Mouse (Mus musculus): ENCODE measurements around the gene Larp1. TPM values are rescaled to one million over a fixed set of nuclear protein-coding genes. Genes with fewer than 3 reads are reported as not detected.
"Not testable (repeated sequence)": the region's sequence is repeated elsewhere in the genome, so short reads cannot be mapped to it uniquely, and the experiment has no call there.

Gene Larp1
- polyA plus RNA-seq, 1 experiment from 2014 or later: 21.8 TPM

DNA sequence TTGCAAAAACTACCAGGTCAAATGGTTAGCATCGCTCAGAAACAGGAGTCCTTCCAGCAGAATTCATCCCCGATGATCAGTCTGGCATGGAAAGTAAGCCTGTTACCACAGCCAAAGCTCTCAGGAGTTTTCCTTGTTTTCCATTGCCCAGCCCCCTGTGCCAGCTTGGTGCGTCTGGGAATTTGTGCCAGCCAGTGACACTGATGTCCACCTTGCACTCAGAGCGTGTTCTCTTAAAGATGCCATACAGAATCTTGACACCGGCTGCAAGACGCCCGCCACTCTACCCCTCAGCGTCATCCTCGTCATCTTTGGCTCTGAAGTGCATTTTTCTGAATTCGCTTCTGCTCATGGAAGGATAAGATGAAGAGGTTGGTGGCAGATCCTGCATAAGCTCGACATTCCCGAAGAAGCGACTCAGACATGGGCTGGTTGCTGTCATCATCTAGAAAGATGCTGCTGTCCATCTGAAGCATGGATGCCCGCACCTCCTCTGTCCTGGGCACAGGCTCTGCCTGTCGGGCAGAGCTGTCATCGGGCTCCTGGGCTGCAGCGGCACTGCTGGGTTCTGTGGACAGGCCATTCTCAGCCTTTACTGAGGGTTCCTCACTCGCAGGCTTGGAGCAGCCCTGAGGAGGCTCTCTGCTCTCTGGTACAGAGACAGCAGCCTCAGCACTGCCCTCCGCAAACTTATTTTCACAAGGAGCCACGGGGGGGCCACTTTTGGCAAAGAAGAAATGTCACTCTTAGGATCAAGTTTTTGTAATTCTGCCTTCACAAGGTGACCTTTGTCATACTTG, 88.2 kb downstream of the Larp1 start:
- Histone ChIP-seq H3K4me3 (peak overlapping the region; percentile 64), H3K4me1 (peaks cover 20% of the 10 kb centered on the region), H3K36me3 (no peaks in the 10 kb centered on the region), H3K27ac (no peak overlapping the region), H3K9me3 (no peaks in the 10 kb centered on the region), H3K27me3 (ENCODE audit: insufficient read depth, poor library complexity, severe bottlenecking) (peaks cover 23% of the 10 kb centered on the region)
- DNase-seq (ENCODE audit: low spot score): no peak
- 45% methylated on average over 20 of the region's 20 CpGs for WGBS

DNA sequence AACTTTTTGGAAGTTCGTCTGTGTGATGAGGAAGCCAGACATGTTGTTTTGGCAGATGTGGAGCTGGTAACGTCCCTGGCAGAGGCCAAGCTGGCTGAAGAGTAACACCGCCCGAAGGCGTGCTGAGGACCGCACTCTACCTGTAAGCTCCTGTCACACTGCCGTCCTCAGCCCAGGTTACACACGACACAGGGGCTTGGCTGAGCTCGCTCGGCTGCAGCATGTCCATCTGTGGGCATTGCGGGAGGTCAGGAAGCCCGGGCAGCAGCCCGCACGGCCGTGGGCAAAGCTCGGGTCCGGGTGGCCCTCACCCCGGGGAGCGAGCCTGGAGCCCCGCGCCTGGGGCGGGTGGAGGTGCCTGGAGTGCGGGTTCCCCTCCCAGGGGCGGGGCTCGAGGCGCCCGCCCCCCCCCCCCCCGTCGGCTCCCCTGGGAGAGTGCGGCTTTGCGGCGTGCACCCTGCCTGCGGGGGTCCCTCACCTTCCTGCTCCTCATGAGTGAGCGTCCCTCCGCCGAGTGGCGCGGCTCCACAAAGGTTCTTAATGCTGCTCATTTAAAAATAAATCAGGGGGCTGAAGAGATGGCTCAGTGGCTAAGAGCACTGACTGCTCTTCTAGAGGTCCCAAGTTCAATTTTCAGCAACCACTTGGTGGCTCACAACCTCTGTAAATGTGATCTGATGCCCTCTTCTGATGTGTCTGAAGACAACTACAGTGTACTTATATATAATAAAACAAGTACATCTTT, 88.9 kb downstream of the Larp1 start:
- 2% methylated on average over 35 of the region's 38 CpGs for WGBS

DNA sequence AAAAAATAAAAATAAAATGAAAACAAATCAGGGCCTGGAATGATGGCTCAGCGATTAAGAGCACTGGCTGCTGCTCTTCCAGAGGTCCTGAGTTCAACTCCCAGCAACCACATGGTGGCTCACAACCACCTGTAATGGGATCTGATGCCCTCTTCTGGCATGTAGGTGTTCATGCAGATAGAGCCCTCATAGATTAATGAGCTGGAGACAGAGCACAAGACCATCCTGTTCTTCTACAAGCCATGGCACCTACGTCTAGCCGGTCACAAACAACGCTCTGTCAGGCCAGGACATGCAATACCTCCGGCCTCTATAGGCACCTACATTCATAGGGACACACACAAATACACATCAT, 89.5 kb downstream of the Larp1 start:
- H3K27me3 ChIP-seq (ENCODE audit: insufficient read depth, poor library complexity, severe bottlenecking): peaks cover 23% of the 10 kb centered on the region
- DNase-seq (ENCODE audit: low spot score); H3K9me3 ChIP-seq; H3K36me3 ChIP-seq; H3K27ac ChIP-seq: not testable (repeated sequence)
- 57% methylated on average over 5 of the region's 5 CpGs for WGBS
- peaks cover 19% of the 10 kb centered on the region for H3K4me1 ChIP-seq
- peak overlapping the region; percentile 64 for H3K4me3 ChIP-seq

More for the DNA sequence above, 88.9 kb downstream of the Larp1 start:
- Histone ChIP-seq H3K4me1 (peaks cover 18% of the 10 kb centered on the region), H3K9me3 (no peaks in the 10 kb centered on the region), H3K4me3 (peak overlapping the region; percentile 64), H3K27ac (peak overlapping the region; percentile 69; the same call in 1 of the 2 replicates), H3K27me3 (ENCODE audit: insufficient read depth, poor library complexity, severe bottlenecking) (peaks cover 23% of the 10 kb centered on the region), H3K36me3 (no peaks in the 10 kb centered on the region)
- DNase-seq (ENCODE audit: low spot score): no peak

DNA sequence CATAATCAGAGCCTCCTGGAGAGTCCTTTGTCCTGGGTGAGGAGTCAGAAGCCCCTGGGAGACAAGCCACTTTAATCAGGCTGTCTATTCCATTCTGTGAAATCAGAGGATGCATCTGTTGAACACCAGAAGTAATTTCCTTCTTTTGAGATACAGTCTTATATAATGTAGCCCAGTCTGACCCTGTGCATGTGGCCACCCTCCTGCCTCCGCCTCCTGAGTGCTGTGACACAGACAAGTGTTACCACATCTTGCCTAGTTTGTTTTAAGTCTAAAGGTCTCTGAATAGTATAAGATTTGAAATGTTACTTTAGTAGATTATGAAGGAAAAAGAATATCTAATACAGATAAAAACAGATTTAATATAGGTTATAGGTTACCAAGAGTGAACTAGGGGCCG, 91.1 kb downstream of the Larp1 start:
- H3K27ac ChIP-seq: no peak overlapping the region
- no peaks in the 10 kb centered on the region for H3K9me3 ChIP-seq
- no peaks in the 10 kb centered on the region for H3K36me3 ChIP-seq
- WGBS: 88% methylated on average over 2 of the region's 2 CpGs
- H3K4me1 ChIP-seq: peaks cover 19% of the 10 kb centered on the region
- no peak overlapping the region for H3K4me3 ChIP-seq
- peaks cover 23% of the 10 kb centered on the region for H3K27me3 ChIP-seq (ENCODE audit: insufficient read depth, poor library complexity, severe bottlenecking)
- no peak for DNase-seq (ENCODE audit: low spot score)

DNA sequence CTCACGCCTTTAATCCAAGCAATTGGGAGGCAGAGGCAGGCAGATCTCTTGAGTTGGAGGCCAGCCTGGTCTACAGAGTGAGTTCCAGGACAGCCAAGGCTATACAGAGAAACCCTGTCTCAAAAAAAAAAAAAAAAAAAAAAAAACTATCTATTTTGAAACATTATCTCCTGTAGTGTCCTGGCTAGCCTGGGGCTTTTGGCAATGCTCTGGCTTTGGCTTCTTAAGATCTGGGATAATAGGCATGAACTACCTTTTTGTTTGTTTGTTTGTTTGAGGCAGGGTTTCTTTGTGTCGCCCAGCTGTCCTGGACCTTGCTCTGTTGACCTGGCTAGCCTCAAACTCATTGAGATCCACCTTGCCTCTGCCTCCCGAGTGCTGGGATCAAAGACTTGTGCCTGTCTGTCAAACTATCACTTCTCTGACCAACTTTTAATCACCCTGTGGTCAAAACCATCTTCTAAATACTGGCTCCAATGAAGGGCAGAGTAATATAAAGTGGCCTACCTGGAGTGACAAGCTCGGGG, 92.4 kb downstream of the Larp1 start:
- Histone ChIP-seq H3K27ac (no peak overlapping the region), H3K4me1 (peaks cover 22% of the 10 kb centered on the region), H3K36me3 (no peaks in the 10 kb centered on the region), H3K27me3 (ENCODE audit: insufficient read depth, poor library complexity, severe bottlenecking) (peaks cover 23% of the 10 kb centered on the region), H3K4me3 (no peak overlapping the region), H3K9me3 (no peaks in the 10 kb centered on the region)
- DNase-seq (ENCODE audit: low spot score): no peak
- 81% methylated on average over 4 of the region's 4 CpGs for WGBS

DNA sequence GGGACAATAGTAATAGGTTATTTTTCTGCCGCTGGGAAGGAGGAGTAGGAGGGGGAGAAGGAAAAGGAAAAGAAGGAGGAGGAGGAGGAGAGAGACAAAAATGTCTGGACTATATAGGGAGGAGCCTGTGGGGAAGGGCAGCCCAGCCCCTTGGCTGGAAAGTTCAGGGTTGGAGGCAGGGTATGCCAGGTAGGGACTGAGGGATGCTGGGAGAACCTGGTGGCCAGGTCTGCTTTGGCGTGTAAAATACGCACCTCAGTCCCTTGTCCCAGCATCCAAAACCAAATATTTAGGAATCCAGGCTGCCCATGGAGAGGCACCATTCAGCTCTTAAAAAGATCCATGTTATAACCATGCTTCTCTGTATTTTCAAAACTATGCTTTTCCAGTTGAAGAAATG, 93.3 kb downstream of the Larp1 start:
- DNase-seq (ENCODE audit: low spot score): no peak
- Histone ChIP-seq H3K27me3 (ENCODE audit: insufficient read depth, poor library complexity, severe bottlenecking) (peaks cover 17% of the 10 kb centered on the region), H3K9me3 (no peaks in the 10 kb centered on the region), H3K27ac (no peak overlapping the region), H3K36me3 (no peaks in the 10 kb centered on the region), H3K4me1 (peaks cover 22% of the 10 kb centered on the region), H3K4me3 (no peak overlapping the region)
- WGBS: 91% methylated on average over 3 of the region's 3 CpGs

DNA sequence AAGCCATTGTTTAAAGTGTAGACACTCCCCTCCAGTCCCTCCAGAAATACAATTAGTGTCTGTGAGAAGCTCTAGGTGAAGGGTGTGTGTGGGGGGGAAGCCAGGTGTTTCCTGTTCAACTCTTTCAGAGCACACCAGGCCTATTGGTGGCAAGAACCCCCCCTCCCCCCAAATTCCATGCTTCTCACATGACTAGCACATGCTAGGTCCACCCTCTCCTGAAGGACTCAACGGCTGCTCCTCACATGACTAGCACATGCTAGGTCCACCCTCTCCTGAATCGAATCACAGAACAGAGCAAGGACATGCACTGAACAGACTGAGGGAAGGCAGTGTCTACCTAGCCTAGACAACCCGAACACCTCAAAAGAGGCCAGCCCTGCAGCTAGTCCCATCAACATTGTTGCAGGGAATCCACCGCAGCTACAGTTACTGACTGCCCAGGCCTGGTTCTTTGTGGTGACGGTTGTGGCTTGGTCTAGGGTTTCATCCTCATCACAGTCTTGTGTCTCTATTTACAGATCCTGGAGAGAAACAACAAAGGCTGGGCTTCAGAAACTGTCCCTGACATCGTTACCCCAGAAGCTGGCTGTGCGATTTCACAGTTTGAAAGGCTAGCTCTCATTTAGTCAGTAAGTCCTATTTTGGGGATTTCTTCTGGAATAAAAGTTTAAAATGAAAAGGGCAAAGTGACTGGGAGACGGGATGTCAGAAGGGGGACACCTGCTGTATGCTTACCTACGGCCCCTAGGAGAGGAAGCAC, 93.9 kb downstream of the Larp1 start:
- Histone ChIP-seq H3K36me3 (no peaks in the 10 kb centered on the region), H3K27me3 (ENCODE audit: insufficient read depth, poor library complexity, severe bottlenecking) (peaks cover 12% of the 10 kb centered on the region), H3K4me1 (peaks cover 18% of the 10 kb centered on the region), H3K27ac (peak overlapping the region; percentile 96), H3K9me3 (no peaks in the 10 kb centered on the region), H3K4me3 (peak overlapping the region; percentile 88)
- 86% methylated on average over 9 of the region's 9 CpGs for WGBS
- no peak for DNase-seq (ENCODE audit: low spot score)

DNA sequence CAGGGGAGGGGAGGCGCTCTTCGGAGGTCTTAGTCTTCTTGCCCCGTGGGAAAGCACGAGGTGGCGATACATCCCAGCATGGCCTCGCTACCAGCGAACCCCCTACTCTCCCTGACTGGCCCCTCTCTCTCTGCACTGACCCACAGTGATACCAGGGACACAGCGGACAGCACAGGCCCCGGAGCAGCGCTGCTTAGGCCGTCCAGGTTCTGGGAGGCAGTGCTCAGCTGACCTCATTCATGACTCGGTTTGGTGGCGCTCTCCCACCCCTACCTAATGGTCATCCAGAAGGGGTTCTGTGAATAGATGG, 94.4 kb downstream of the Larp1 start:
- Histone ChIP-seq H3K4me1 (peaks cover 15% of the 10 kb centered on the region), H3K9me3 (no peaks in the 10 kb centered on the region), H3K36me3 (no peaks in the 10 kb centered on the region; the same call in 1 of the 2 replicates), H3K4me3 (peak overlapping the region; percentile 88), H3K27ac (peak overlapping the region; percentile 96), H3K27me3 (ENCODE audit: insufficient read depth, poor library complexity, severe bottlenecking) (peaks cover 10% of the 10 kb centered on the region)
- peak; percentile 79 for DNase-seq (ENCODE audit: low spot score)
- WGBS: 57% methylated on average over 13 of the region's 13 CpGs

DNA sequence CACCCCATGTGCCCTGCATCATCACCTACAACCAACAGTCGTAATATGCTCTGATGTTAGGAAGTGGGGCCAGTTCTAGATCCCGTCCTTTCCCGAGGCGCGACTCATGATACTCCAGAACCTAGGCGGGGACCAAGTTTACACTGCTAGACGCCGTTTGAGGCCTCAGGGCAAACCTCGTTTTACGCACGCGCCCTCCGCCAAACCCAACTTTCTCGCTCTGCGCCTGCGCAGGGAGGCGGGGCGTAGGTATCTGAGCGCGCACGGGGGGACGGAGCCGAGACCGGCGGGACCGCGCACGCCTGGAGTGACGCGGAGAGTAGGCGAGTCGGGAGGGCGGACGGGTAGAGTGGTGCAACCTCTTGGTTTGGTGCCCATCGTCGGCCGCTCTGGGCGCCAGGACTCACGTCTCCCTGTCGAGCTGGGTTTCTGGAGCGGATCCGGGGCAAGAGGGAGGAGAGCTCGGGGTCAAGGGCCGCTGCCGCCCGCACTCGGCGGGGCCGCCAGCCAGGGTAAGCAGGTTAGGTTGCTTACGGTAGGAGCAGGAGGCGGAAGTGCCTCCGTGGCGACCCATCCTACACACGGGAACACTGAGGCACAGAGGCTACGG, 94.9 kb downstream of the Larp1 start, which contains the start of gene Cnot8:
TSS of gene Cnot8 (plus strand) at position 457 of the 610 bp plus-strand sequence.
- Histone ChIP-seq H3K4me1 (peaks cover 15% of the 10 kb centered on the region), H3K4me3 (peak within 1 kb of the TSS; percentile 88), H3K27ac (peak within 1 kb of the TSS; percentile 96), H3K36me3 (no peaks in the 10 kb centered on the region; the same call in 1 of the 2 replicates), H3K27me3 (ENCODE audit: insufficient read depth, poor library complexity, severe bottlenecking) (peaks cover 5% of the 10 kb centered on the region), H3K9me3 (no peaks in the 10 kb centered on the region)
- WGBS: under 1% methylated on average over 55 of the region's 55 CpGs
- DNase-seq (ENCODE audit: low spot score): peak; percentile 99

DNA sequence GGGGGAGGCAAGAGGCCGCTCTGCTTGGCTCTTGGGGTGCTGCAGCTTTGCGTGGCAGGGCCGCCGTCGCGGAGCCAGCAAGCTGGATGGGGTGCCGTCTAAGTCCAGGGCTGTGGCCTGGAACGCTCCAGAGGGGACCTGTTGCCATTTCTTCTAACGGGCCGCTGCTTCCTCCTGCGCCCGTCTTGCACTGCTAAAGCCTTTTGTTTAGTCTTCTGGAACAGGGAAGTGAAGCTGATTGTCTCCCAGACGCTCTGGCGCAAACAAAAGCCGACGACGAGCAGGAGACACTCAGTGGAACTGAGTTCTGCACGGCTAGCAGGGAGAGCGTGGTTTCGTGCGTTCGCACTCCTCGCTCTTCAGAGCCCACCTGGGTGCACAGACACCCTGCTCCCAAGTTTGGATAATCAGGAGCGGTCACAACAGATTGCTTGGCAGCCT, 95.5 kb downstream of the Larp1 start:
- Histone ChIP-seq H3K4me1 (peaks cover 15% of the 10 kb centered on the region), H3K9me3 (no peaks in the 10 kb centered on the region), H3K36me3 (peaks cover under 1% of the 10 kb centered on the region), H3K4me3 (peak overlapping the region; percentile 88), H3K27ac (peak overlapping the region; percentile 96), H3K27me3 (ENCODE audit: insufficient read depth, poor library complexity, severe bottlenecking) (no peaks in the 10 kb centered on the region)
- DNase-seq (ENCODE audit: low spot score): peak; percentile 79
- WGBS: under 1% methylated on average over 24 of the region's 24 CpGs

DNA sequence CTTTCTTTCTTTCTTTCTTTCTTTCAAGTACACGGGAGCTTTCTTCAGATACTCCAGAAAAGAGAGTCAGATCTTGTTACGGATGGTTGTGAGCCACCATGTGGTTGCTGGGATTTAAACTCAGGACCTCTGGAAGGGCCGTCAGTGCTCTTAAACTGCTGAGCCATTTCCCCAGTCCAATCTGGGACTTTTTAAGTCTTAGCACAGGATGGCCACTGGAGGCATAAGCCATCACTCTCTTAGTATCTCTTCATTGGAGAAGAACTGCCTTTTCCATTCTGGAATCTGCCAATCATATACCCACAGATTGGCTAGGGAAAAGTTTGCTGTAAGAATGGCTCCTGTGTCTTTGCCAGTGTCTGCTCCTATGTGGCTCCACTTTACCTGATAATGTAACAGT, 98.1 kb downstream of the Larp1 start:
- whole genome bisulfite sequencing: 65% methylated on average over 3 of the region's 3 CpGs
- Histone ChIP-seq H3K4me3 (no peak overlapping the region), H3K27me3 (ENCODE audit: insufficient read depth, poor library complexity, severe bottlenecking) (no peaks in the 10 kb centered on the region), H3K27ac (no peak overlapping the region), H3K36me3 (peaks cover 27% of the 10 kb centered on the region), H3K9me3 (no peaks in the 10 kb centered on the region), H3K4me1 (peaks cover 15% of the 10 kb centered on the region)
- DNase-seq (ENCODE audit: low spot score): no peak

DNA sequence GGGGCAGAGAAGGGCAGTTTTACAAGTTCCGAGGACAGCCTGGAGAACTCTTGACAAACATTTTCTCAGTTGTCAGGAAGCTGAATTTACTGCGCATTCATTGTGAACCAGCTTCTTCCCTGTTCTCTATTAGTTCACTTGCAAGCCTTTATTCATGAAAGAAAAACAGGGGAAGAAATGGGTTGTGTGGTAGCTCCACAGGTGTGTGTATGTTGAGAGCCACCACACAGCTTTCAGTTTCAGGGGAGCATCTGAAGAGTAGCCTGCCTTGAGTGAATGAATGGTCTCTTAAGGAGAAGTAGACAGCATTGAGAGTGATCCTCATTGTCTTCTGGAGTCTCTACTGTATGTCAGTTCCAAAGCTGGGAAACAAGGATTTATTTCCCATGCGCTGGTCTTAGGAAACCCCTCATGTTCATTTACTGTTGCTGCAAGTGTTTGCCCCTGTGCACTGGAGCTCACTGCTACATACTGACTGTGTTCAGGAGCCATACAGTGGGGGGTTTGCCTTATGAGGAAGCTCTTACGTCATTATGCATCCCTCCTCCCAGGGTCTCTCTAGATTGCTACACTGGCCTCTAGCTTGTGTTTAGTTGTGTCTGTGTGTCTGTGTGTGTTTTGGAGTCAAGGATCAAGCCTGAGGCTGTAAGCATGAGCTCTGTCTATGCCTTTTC, 98.9 kb downstream of the Larp1 start:
- WGBS: 91% methylated on average over 4 of the region's 4 CpGs
- Histone ChIP-seq H3K4me1 (peaks cover 12% of the 10 kb centered on the region), H3K9me3 (no peaks in the 10 kb centered on the region), H3K36me3 (peaks cover 33% of the 10 kb centered on the region), H3K27me3 (ENCODE audit: insufficient read depth, poor library complexity, severe bottlenecking) (no peaks in the 10 kb centered on the region), H3K27ac (no peak overlapping the region), H3K4me3 (no peak overlapping the region)
- DNase-seq (ENCODE audit: low spot score): no peak

Measured in heart, embryonic 10.5 days (tissue).